Mouse (Mus musculus): Measurements from ENCODE around the gene Rbfox2.

Rbfox2 gene

GRCm38 (mm10) chr15:77196001-77196400 lies 110.8 kb downstream of the Rbfox2 start:
- DNase-seq (ENCODE audit: low read depth, low spot score), result no peak

- no peak for DNase-seq (ENCODE audit: low read depth, low spot score)
Observed at GRCm38 (mm10) chr15:77192154-77192935, 114.5 kb downstream of the Rbfox2 start.

- no peak for DNase-seq (ENCODE audit: low read depth, low spot score)
Observed at GRCm38 (mm10) chr15:77186096-77186495, 120.7 kb downstream of the Rbfox2 start.

GRCm38 (mm10) chr15:77185614-77186013 lies 121.2 kb downstream of the Rbfox2 start:
- no peak for DNase-seq (ENCODE audit: low read depth, low spot score)

- no peak for DNase-seq (ENCODE audit: low read depth, low spot score)
Observed at GRCm38 (mm10) chr15:77182800-77183199, 124.0 kb downstream of the Rbfox2 start.

- no peak for DNase-seq (ENCODE audit: low read depth, low spot score)
Observed at GRCm38 (mm10) chr15:77174018-77174417, 132.8 kb downstream of the Rbfox2 start.

- no peak for DNase-seq (ENCODE audit: low read depth, low spot score)
Observed at GRCm38 (mm10) chr15:77172414-77172813, 134.4 kb downstream of the Rbfox2 start.

GRCm38 (mm10) chr15:77168781-77169180 lies 138.0 kb downstream of the Rbfox2 start:
- DNase-seq (ENCODE audit: low read depth, low spot score), result no peak

GRCm38 (mm10) chr15:77166225-77166732 lies 140.5 kb downstream of the Rbfox2 start:
- DNase-seq (ENCODE audit: low read depth, low spot score), result no peak

GRCm38 (mm10) chr15:77163336-77163735 lies 143.5 kb downstream of the Rbfox2 start:
- DNase-seq (ENCODE audit: low read depth, low spot score), result no peak

GRCm38 (mm10) chr15:77162931-77163330 lies 143.9 kb downstream of the Rbfox2 start:
- DNase-seq (ENCODE audit: low read depth, low spot score), result no peak

- DNase-seq (ENCODE audit: low read depth, low spot score), result no peak
Observed at GRCm38 (mm10) chr15:77161382-77161781, 145.4 kb downstream of the Rbfox2 start.

- DNase-seq (ENCODE audit: low read depth, low spot score), result no peak
Observed at GRCm38 (mm10) chr15:77160848-77161247, 146.0 kb downstream of the Rbfox2 start.

GRCm38 (mm10) chr15:77156525-77156924 lies 150.3 kb downstream of the Rbfox2 start:
- DNase-seq (ENCODE audit: low read depth, low spot score), result no peak

GRCm38 (mm10) chr15:77154248-77154785 lies 152.5 kb downstream of the Rbfox2 start:
- no peak for DNase-seq (ENCODE audit: low read depth, low spot score)

- no peak for DNase-seq (ENCODE audit: low read depth, low spot score)
Observed at GRCm38 (mm10) chr15:77153625-77154024, 153.2 kb downstream of the Rbfox2 start.

GRCm38 (mm10) chr15:77153088-77153546 lies 153.7 kb downstream of the Rbfox2 start:
- no peak for DNase-seq (ENCODE audit: low read depth, low spot score)

GRCm38 (mm10) chr15:77152336-77153087 lies 154.3 kb downstream of the Rbfox2 start:
- no peak for DNase-seq (ENCODE audit: low read depth, low spot score)

GRCm38 (mm10) chr15:77151816-77152215 lies 155.0 kb downstream of the Rbfox2 start:
- DNase-seq (ENCODE audit: low read depth, low spot score), result no peak

- no peak for DNase-seq (ENCODE audit: low read depth, low spot score)
Observed at GRCm38 (mm10) chr15:77151178-77151577, 155.6 kb downstream of the Rbfox2 start.

GRCm38 (mm10) chr15:77150424-77150841 lies 156.4 kb downstream of the Rbfox2 start:
- no peak for DNase-seq (ENCODE audit: low read depth, low spot score)

- DNase-seq (ENCODE audit: low read depth, low spot score), result no peak
Observed at GRCm38 (mm10) chr15:77150000-77150399, 156.8 kb downstream of the Rbfox2 start.
